ENCODE assay signal across 15 mouse cellular contexts in the genomic region with DNA sequence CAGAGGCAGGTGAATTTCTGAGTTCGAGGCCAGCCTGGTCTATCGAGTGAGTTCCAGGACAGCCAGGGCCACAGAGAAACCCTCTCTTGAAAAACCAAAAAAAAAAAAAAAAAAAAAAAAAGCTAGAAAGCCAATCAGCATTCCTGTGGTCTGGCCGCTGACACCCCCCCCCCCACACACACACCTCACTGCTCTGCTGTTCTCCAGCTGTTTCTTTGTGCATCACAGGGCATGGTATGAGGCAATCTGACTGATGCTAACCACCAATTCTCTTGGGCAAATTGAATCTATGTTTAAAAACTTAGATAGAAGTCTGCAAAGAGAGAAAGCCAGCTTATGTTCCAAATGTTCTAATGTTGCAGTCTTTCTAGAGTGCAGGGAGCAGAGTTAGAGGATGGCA. TPM values are rescaled to one million over a fixed set of nuclear protein-coding genes. Genes with fewer than 3 reads are reported as not detected.
DNase-seq lines count a peak whose midpoint lies in the region; ATAC-seq and TF ChIP-seq lines count a peak whose summit lies in the region.
"Had no signal": no experiment of that assay in that cellular context is flagged by ENCODE, and none has a peak within 500 bp of the region (broad histone marks: within the 10 kb centered on the region; RNA-seq: fewer than 3 reads in every experiment).

No protein-coding gene starts in this region.

- H3K4me1 ChIP-seq in lung, postnatal 0 days (ENCODE audit: insufficient read depth, low read depth, low read length), result peaks cover 10% of the 10 kb centered on the region; the same call in 1 of the 2 replicates
- H3K4me1 ChIP-seq in liver, postnatal 0 days (ENCODE audit: insufficient read depth), result peaks cover 37% of the 10 kb centered on the region

- H3K9me3 ChIP-seq in lung, postnatal 0 days (ENCODE audit: low read length), result no peaks in the 10 kb centered on the region
- H3K9me3 ChIP-seq in liver, postnatal 0 days (ENCODE audit: low read length), result peaks cover 2% of the 10 kb centered on the region; the same call in 1 of the 2 replicates
- H3K9me3 ChIP-seq: forebrain, embryonic 12.5 days; hindbrain, embryonic 15.5 days had no signal

- H3K4me2 ChIP-seq in lung, postnatal 0 days (replicated peaks; ENCODE audit: low read depth, low read length), result no peak overlapping the region
- H3K4me2 ChIP-seq in liver, postnatal 0 days (ENCODE audit: low read depth, low read length), result peak overlapping the region; percentile 74
- H3K4me2 ChIP-seq: forebrain, embryonic 12.5 days; neural tube, embryonic 12.5 days had no signal

- no peak for DNase-seq in lung, postnatal 0 days (ENCODE audit: low spot score)
- DNase-seq in lung, postnatal 4 days, result no peak
- peak; percentile 77 for DNase-seq in Muller cell, postnatal 12 days (ENCODE audit: inconsistent ontology term)
- DNase-seq in liver, postnatal 0 days, result no peak
- DNase-seq in left cerebral cortex, adult 18-20 months (ENCODE audit: low spot score in 2 of 2), result no peak
- no peak for DNase-seq in frontal cortex, postnatal 36 days (ENCODE audit: low spot score in 2 of 2)
- DNase-seq in right cerebral cortex, postnatal 25 days, result no peak
- DNase-seq: gastrocnemius, adult 2 months; layer of hippocampus, postnatal 36 days; thymus, adult 18-20 months had no signal

- ATAC-seq in lung, postnatal 0 days, result 0 out of 2 replicates have a peak, but pooled peaks have one; percentile 34
- ATAC-seq in liver, postnatal 0 days, result peak; percentile 11; the same call in 1 of the 2 replicates

- TF ChIP-seq CTCF in lung, postnatal 0 days (IDR thresholded peaks at IDR 0.05), result no peak
- TF ChIP-seq CTCF in liver, postnatal 0 days (IDR thresholded peaks at IDR 0.05; ENCODE audit: low read depth), result no peak

- TF ChIP-seq EP300 in lung, postnatal 0 days (IDR thresholded peaks at IDR 0.05), result no peak; the same call in 1 of the 2 replicates
- no peak for TF ChIP-seq EP300 in liver, postnatal 0 days (IDR thresholded peaks at IDR 0.05; ENCODE audit: low read depth)

- H3K4me3 ChIP-seq in lung, postnatal 0 days (ENCODE audit: low read depth, low read length), result no peak overlapping the region
- H3K4me3 ChIP-seq in liver, postnatal 0 days (ENCODE audit: low read depth, low read length), result no peak overlapping the region
- H3K4me3 ChIP-seq: forebrain, embryonic 12.5 days; hindbrain, embryonic 15.5 days; limb, embryonic 13.5 days; neural tube, embryonic 12.5 days had no signal

- H3K27ac ChIP-seq in lung, postnatal 0 days (ENCODE audit: low read length), result no peak overlapping the region
- H3K27ac ChIP-seq in liver, postnatal 0 days (ENCODE audit: low read depth), result peak overlapping the region; percentile 70; the same call in 1 of the 2 replicates
- H3K27ac ChIP-seq: forebrain, embryonic 12.5 days; heart, embryonic 10.5 days; hindbrain, embryonic 15.5 days; limb, embryonic 13.5 days; neural tube, embryonic 12.5 days had no signal

- no peaks in the 10 kb centered on the region for H3K27me3 ChIP-seq in lung, postnatal 0 days (replicated peaks; ENCODE audit: insufficient read depth, low read length)
- H3K27me3 ChIP-seq in liver, postnatal 0 days (ENCODE audit: insufficient read depth, low read length), result no peaks in the 10 kb centered on the region
- H3K27me3 ChIP-seq: forebrain, embryonic 12.5 days; hindbrain, embryonic 15.5 days; limb, embryonic 13.5 days; neural tube, embryonic 12.5 days had no signal

- no peaks in the 10 kb centered on the region for H3K36me3 ChIP-seq in lung, postnatal 0 days (ENCODE audit: insufficient read depth, low read length)
- no peaks in the 10 kb centered on the region for H3K36me3 ChIP-seq in liver, postnatal 0 days (replicated peaks; ENCODE audit: insufficient read depth, low read length)
- H3K36me3 ChIP-seq: forebrain, embryonic 12.5 days; heart, embryonic 10.5 days; hindbrain, embryonic 15.5 days; neural tube, embryonic 12.5 days had no signal

- 63% methylated on average over 3 of the region's 3 CpGs for WGBS in lung, postnatal 0 days
- 63% methylated on average over 3 of the region's 3 CpGs for WGBS in liver, postnatal 0 days (ENCODE audit: insufficient replicate concordance)

- H3K9ac ChIP-seq in lung, postnatal 0 days (replicated peaks; ENCODE audit: low read depth), result no peak overlapping the region
- no peak overlapping the region; the same call in 1 of the 2 replicates for H3K9ac ChIP-seq in liver, postnatal 0 days (replicated peaks)
- H3K9ac ChIP-seq: forebrain, embryonic 12.5 days; hindbrain, embryonic 15.5 days; limb, embryonic 13.5 days; neural tube, embryonic 12.5 days had no signal

RNA-seq across cellular contexts. Expression of a gene that starts 14.1 kb away (rescaled TPM):
- 54.1 and 65.8 TPM in 2 replicates for polyA plus RNA-seq in lung, postnatal 0 days (2015; fragmentation: Nextera tagmentation; extraction: Ambion mirVana)
- 34.0 and 44.5 TPM in 2 replicates for polyA plus RNA-seq in liver, postnatal 0 days (2015; fragmentation: Nextera tagmentation; extraction: Ambion mirVana)
- 10 to 100 TPM; 77.7 to 89.3 TPM for total RNA-seq in left cerebral cortex, adult 18-20 months (2021)
